Mouse (Mus musculus) midbrain, embryonic 10.5 days (tissue): ENCODE data around the gene Kmt2e. TPM values are rescaled to one million over a fixed set of nuclear protein-coding genes. Genes with fewer than 3 reads are reported as not detected.

Source experiments
- DNase-seq: peaks from one replicate; pipeline ENCODE4 v3.0.0-alpha.2; 2017; ENCODE audit warnings: low spot score
- H3K27ac ChIP-seq: fragments of 300-500 bp; sonication (generic); replicated peaks from 2 replicates; pipeline ENCODE4 v1.5.1; 2016; ENCODE audit warnings: mild to moderate bottlenecking
- H3K27me3 ChIP-seq: fragments of 300-500 bp; sonication (generic); 2 replicates; pipeline ENCODE4 v1.6.1; 2016; ENCODE audit warnings: low read depth, mild to moderate bottlenecking; ENCODE audit not compliant: poor library complexity, severe bottlenecking
- H3K36me3 ChIP-seq: fragments of 300-500 bp; sonication (generic); 2 replicates; pipeline ENCODE4 v1.6.1; 2016; ENCODE audit warnings: mild to moderate bottlenecking, moderate library complexity
- H3K4me1 ChIP-seq: fragments of 300-500 bp; sonication (generic); 2 replicates; pipeline ENCODE4 v1.6.1; 2016
- H3K4me3 ChIP-seq: fragments of 300-500 bp; sonication (generic); 2 replicates; pipeline ENCODE4 v1.5.1; 2016; ENCODE audit warnings: mild to moderate bottlenecking, moderate library complexity
- H3K9me3 ChIP-seq: fragments of 300-500 bp; sonication (generic); replicated peaks from 2 replicates; pipeline ENCODE4 v1.6.1; 2016; ENCODE audit warnings: mild to moderate bottlenecking
- WGBS: fragments of 180-500 bp; shearing (Covaris S2); methylation state at CpG from one replicate; pipeline ENCODE4 v1.1.7; 2016; 5-methylcytosine and 5-hydroxymethylcytosine counted together
- polyA plus RNA-seq: library from polyadenylated mRNA; unstranded; fragments of >200 nt; fragmentation: Nextera tagmentation; extraction: Ambion mirVana; gene quantifications from 2 replicates; pipeline ENCODE4 v1.2.1, GENCODE M21; 2016

Kmt2e gene
- polyA plus RNA-seq, 1 experiment from 2014 or later, result 86.6 TPM

- DNase-seq, result peak; percentile 78
- peaks cover 93% of the 10 kb centered on the region for H3K4me1 ChIP-seq
- 19% methylated on average over 12 of the region's 12 CpGs for WGBS
- H3K9me3 ChIP-seq, result no peaks in the 10 kb centered on the region
- peak overlapping the region; percentile 84 for H3K27ac ChIP-seq
- peaks cover 39% of the 10 kb centered on the region for H3K36me3 ChIP-seq
- peak overlapping the region; percentile 30; the same call in 1 of the 2 replicates for H3K4me3 ChIP-seq
- H3K27me3 ChIP-seq, result no peaks in the 10 kb centered on the region
Observed at GRCm38 (mm10) chr5:23413575-23414470, 20.4 kb upstream of the Kmt2e start.

DNA sequence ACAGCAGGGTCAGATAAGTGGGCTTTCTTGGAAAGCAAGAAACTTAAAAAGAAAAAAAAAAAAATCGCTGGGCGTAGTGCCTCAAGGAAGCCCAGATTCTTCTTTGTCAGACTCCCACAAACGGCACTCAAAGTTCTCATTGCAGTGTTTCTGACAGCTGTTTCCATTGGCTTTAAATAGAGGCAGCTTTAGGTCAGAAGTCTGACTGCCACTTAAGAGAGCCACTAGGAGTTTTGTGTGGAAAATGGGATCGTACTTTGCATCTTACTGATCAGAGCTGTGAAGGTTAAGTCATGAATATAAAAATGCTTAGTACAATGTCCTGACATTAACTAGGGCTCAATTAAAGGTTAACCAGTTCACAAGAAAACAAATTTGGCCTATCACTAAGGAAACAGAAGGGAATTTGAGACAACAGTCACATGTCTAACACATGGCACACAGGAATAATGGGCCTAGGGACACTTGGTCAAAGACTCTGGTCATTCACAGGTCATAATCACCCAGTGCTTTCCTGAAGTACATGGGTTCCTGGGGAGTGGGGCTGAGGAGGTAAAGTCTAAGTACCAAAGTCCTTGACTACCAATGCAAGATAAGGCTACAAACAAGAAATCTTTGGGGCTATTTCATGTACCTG, 19.6 kb upstream of the Kmt2e start:
- H3K4me3 ChIP-seq, result peak overlapping the region; percentile 30; the same call in 1 of the 2 replicates
- H3K4me1 ChIP-seq, result peaks cover 99% of the 10 kb centered on the region
- WGBS, result 22% methylated on average over 4 of the region's 4 CpGs
- DNase-seq, result no peak
- peak overlapping the region; percentile 84 for H3K27ac ChIP-seq
- peaks cover 31% of the 10 kb centered on the region for H3K36me3 ChIP-seq
- H3K9me3 ChIP-seq, result no peaks in the 10 kb centered on the region
- no peaks in the 10 kb centered on the region for H3K27me3 ChIP-seq

GRCm38 (mm10) chr5:23415571-23416285, 18.5 kb upstream of the Kmt2e start:
- peaks cover 99% of the 10 kb centered on the region for H3K4me1 ChIP-seq
- peak overlapping the region; percentile 84 for H3K27ac ChIP-seq
- 37% methylated on average over 7 of the region's 7 CpGs for WGBS
- peaks cover 20% of the 10 kb centered on the region for H3K36me3 ChIP-seq
- H3K4me3 ChIP-seq, result peak overlapping the region; percentile 30; the same call in 1 of the 2 replicates
- DNase-seq, result no peak
- H3K27me3 ChIP-seq, result no peaks in the 10 kb centered on the region
- no peaks in the 10 kb centered on the region for H3K9me3 ChIP-seq

GRCm38 (mm10) chr5:23416286-23416643, 18.0 kb upstream of the Kmt2e start:
- WGBS, result 58% methylated on average over 6 of the region's 6 CpGs
- H3K4me1 ChIP-seq, result peaks cover 99% of the 10 kb centered on the region

GRCm38 (mm10) chr5:23417716-23418115, 16.5 kb upstream of the Kmt2e start:
- Histone ChIP-seq H3K4me1 (peaks cover 87% of the 10 kb centered on the region), H3K9me3 (no peaks in the 10 kb centered on the region), H3K4me3 (peak overlapping the region; percentile 61), H3K27me3 (no peaks in the 10 kb centered on the region), H3K36me3 (peaks cover 14% of the 10 kb centered on the region), H3K27ac (peak overlapping the region; percentile 88)
- WGBS, result 71% methylated on average over 2 of the region's 2 CpGs
- DNase-seq, result no peak

More at GRCm38 (mm10) chr5:23416286-23416643, 18.0 kb upstream of the Kmt2e start:
- no peak for DNase-seq
- peak overlapping the region; percentile 19; the same call in 1 of the 2 replicates for H3K27ac ChIP-seq
- H3K27me3 ChIP-seq, result no peaks in the 10 kb centered on the region
- peaks cover 16% of the 10 kb centered on the region for H3K36me3 ChIP-seq
- no peaks in the 10 kb centered on the region for H3K9me3 ChIP-seq
- no peak overlapping the region for H3K4me3 ChIP-seq

DNA sequence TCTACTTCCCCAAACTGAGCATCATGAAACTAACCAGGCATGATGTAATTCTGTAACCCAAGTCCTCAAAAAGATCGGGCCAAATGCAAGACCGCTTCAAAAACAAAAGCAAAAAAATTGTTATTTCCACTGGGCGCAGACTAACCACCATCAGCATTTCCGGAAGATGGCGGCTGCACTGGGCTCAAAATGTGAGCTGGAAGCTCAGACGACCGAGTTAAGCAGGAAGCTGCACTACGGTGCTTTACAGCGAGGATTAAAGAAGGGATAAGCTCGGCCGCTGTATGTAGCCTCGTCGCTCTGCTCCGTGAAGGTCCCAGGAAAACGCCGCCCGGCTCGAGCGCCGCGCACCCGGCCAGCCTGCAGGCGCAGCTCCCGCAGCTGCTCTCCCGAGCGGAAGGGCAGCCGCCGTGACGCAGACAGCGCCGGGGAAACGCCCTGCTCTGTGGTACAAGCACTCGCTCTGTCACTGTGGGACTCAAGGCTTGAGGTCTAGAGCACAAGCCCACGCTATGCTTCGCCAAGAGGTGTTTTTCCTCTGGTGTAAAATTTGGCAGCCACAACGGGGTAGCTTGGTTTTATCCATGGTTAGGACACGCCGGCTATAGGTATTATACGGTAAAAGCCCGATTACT, 16.0 kb upstream of the Kmt2e start:
- Histone ChIP-seq H3K27ac (peak overlapping the region; percentile 88), H3K4me1 (peaks cover 82% of the 10 kb centered on the region)
- under 1% methylated on average over 40 of the region's 40 CpGs for WGBS

GRCm38 (mm10) chr5:23418797-23419595, 15.2 kb upstream of the Kmt2e start:
- Histone ChIP-seq H3K9me3 (no peaks in the 10 kb centered on the region), H3K27me3 (no peaks in the 10 kb centered on the region), H3K36me3 (peaks cover 27% of the 10 kb centered on the region), H3K4me1 (peaks cover 75% of the 10 kb centered on the region), H3K27ac (peak overlapping the region; percentile 88), H3K4me3 (peak overlapping the region; percentile 61)
- WGBS, result 6% methylated on average over 18 of the region's 18 CpGs
- DNase-seq, result no peak

More for the DNA sequence above, 16.0 kb upstream of the Kmt2e start:
- H3K9me3 ChIP-seq, result no peaks in the 10 kb centered on the region
- DNase-seq, result peak; percentile 82
- H3K4me3 ChIP-seq, result peak overlapping the region; percentile 61
- H3K27me3 ChIP-seq, result no peaks in the 10 kb centered on the region
- H3K36me3 ChIP-seq, result peaks cover 20% of the 10 kb centered on the region

DNA sequence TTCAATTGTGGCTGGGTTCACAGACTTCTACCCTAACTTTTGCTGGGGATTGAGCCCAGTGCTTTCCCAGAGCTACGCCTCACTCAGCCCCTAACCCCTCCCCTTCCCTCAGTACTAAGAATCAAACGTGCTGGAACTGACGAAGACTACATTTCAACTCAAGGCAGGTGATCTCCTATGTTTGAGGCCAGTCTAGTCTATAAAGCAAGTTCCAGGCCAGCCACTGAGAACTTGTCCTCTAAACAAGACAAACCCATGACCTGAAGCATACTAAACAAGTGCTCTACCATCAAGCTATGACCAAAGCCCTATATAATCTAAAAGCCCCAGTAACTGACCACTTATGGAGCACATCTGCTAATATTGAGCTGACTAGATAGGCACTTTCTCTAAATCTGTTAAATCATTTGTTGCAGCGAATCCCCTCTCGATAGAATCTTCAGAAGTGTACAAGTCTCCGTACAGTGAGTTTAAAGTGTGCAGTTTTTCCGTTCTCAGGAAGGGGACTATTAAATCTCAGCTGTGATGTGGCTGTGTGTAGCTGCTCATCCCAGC, 14.5 kb upstream of the Kmt2e start:
- H3K27ac ChIP-seq, result no peak overlapping the region; the same call in 1 of the 2 replicates
- 40% methylated on average over 7 of the region's 7 CpGs for WGBS
- H3K36me3 ChIP-seq, result peaks cover 34% of the 10 kb centered on the region
- H3K4me3 ChIP-seq, result peak overlapping the region; percentile 61
- no peak for DNase-seq
- H3K9me3 ChIP-seq, result no peaks in the 10 kb centered on the region
- H3K27me3 ChIP-seq, result no peaks in the 10 kb centered on the region
- H3K4me1 ChIP-seq, result peaks cover 68% of the 10 kb centered on the region

GRCm38 (mm10) chr5:23420410-23420809, 13.8 kb upstream of the Kmt2e start:
- no peaks in the 10 kb centered on the region for H3K9me3 ChIP-seq
- DNase-seq, result no peak
- 56% methylated on average over 1 of the region's 1 CpGs for WGBS
- no peak overlapping the region for H3K4me3 ChIP-seq
- peaks cover 39% of the 10 kb centered on the region for H3K36me3 ChIP-seq
- no peak overlapping the region for H3K27ac ChIP-seq
- peaks cover 60% of the 10 kb centered on the region for H3K4me1 ChIP-seq
- no peaks in the 10 kb centered on the region for H3K27me3 ChIP-seq

GRCm38 (mm10) chr5:23421440-23421839, 12.8 kb upstream of the Kmt2e start:
- WGBS, result 90% methylated on average over 2 of the region's 2 CpGs
- H3K4me3 ChIP-seq, result no peak overlapping the region
- H3K4me1 ChIP-seq, result peaks cover 52% of the 10 kb centered on the region
- peaks cover 50% of the 10 kb centered on the region for H3K36me3 ChIP-seq
- no peaks in the 10 kb centered on the region for H3K9me3 ChIP-seq
- no peak for DNase-seq
- no peak overlapping the region for H3K27ac ChIP-seq
- H3K27me3 ChIP-seq, result no peaks in the 10 kb centered on the region

DNA sequence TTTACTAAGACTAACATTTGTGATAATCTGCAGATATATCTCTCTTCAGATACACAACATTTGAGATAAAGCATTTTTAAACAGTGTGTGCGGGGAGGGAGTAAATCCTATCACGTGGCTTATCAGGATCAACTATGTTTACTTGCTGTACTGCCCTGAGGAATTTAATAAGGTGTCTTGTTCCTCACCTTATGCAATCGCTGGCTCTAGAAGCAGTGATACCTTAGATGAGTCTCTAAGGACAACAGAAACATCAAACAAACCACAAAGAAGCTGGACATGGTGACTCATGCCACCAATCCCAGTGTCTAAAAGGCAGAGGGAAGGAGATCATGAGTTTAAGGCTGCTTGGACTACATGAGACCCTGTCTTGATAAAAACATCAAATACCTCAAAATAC, 11.2 kb upstream of the Kmt2e start:
- H3K36me3 ChIP-seq, result peaks cover 63% of the 10 kb centered on the region
- no peaks in the 10 kb centered on the region for H3K9me3 ChIP-seq
- H3K27me3 ChIP-seq, result no peaks in the 10 kb centered on the region
- no peak for DNase-seq
- 91% methylated on average over 3 of the region's 3 CpGs for WGBS
- no peak overlapping the region for H3K4me3 ChIP-seq
- peaks cover 47% of the 10 kb centered on the region for H3K4me1 ChIP-seq
- H3K27ac ChIP-seq, result no peak overlapping the region
